Mouse (Mus musculus): Measurements from ENCODE around the gene March6.

- TF ChIP-seq CTCF (IDR thresholded peaks at IDR 0.05; ENCODE audit: insufficient read depth, low read length) (no peak), POLR2A (IDR thresholded peaks at IDR 0.05; ENCODE audit: borderline replicate concordance, extremely low read depth, low read depth, low read length) (no peak)
Observed at GRCm38 (mm10) chr15:31542013-31542958, 11.4 kb upstream of the March6 start.

Measured in lung, adult 2 months (tissue).